Comparison of ENCODE assay signal across 17 mouse cellular contexts in the genomic region with DNA sequence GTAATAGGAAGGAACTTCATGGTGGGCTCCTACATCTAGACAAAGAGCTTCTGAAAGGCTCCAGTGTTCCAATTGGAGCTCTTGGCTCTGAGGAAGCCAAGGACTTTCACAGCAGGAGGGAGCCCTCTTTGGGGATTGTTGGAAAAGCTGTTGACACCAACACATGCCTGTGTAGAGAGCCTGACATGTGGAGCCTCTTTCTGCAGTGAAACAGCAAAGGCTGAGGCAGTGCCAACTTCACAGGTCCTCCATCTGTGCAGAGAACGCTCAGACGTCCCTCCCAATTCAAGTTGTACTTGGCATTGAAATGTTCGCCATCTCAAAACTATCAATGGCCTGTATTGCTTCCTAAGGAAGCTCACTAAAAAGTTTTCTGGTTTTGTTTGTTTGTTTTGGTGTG.
DNase-seq lines count a peak whose midpoint lies in the region; ATAC-seq and TF ChIP-seq lines count a peak whose summit lies in the region.
"Had no signal": no experiment of that assay in that cellular context is flagged by ENCODE, and none has a peak within 500 bp of the region (broad histone marks: within the 10 kb centered on the region; RNA-seq: fewer than 3 reads in every experiment).

No protein-coding gene starts in this region.

- DNase-seq in hindbrain, postnatal 0 days (ENCODE audit: low spot score), result peak; percentile 43
- DNase-seq in hindbrain, embryonic 11.5 days (ENCODE audit: low spot score), result no peak
- peak; percentile 45 to 67 for DNase-seq in cerebellum, postnatal 25 days
- DNase-seq in layer of hippocampus, adult 11-12 months (ENCODE audit: low spot score), result peak; percentile 78
- peak; percentile 34 to 59 for DNase-seq in left cerebral cortex, postnatal 36 days (ENCODE audit: low spot score in 2 of 2)
- no peak for DNase-seq in T-cell, adult 2 months (ENCODE audit: low spot score)
- DNase-seq: adrenal gland, adult 2 months; heart, postnatal 14 days; kidney, postnatal 14 days; lung, postnatal 36 days; midbrain, embryonic 14.5 days; thymus, postnatal 25 days had no signal

- no peaks in the 10 kb centered on the region for H3K9me3 ChIP-seq in hindbrain, postnatal 0 days (ENCODE audit: low read length)
- no peaks in the 10 kb centered on the region for H3K9me3 ChIP-seq in hindbrain, embryonic 11.5 days (ENCODE audit: control insufficient read depth, low read length)
- H3K9me3 ChIP-seq in intestine, embryonic 16.5 days (ENCODE audit: control insufficient read depth, low read length), result no peaks in the 10 kb centered on the region
- H3K9me3 ChIP-seq: embryonic facial prominence, embryonic 15.5 days; liver, embryonic 15.5 days; neural tube, embryonic 13.5 days had no signal

- no peak for TF ChIP-seq CTCF in hindbrain, postnatal 0 days (IDR thresholded peaks at IDR 0.05; ENCODE audit: low read depth)

- intact Hi-C loops in left cerebral cortex, postnatal 36 days (cut with DNase I), result no loop called here

- peaks cover 3% of the 10 kb centered on the region; the same call in 1 of the 2 replicates for H3K4me1 ChIP-seq in hindbrain, postnatal 0 days (ENCODE audit: insufficient read depth, low read length)
- no peaks in the 10 kb centered on the region for H3K4me1 ChIP-seq in hindbrain, embryonic 11.5 days (replicated peaks; ENCODE audit: control insufficient read depth, insufficient read depth, low read length)
- no peaks in the 10 kb centered on the region for H3K4me1 ChIP-seq in intestine, embryonic 16.5 days (ENCODE audit: control insufficient read depth, insufficient read depth, low read length)
- H3K4me1 ChIP-seq: embryonic facial prominence, embryonic 15.5 days; liver, embryonic 15.5 days; neural tube, embryonic 13.5 days had no signal

- 51% methylated on average over 3 of the region's 3 CpGs for WGBS in hindbrain, postnatal 0 days
- 88% methylated on average over 3 of the region's 3 CpGs for WGBS in hindbrain, embryonic 11.5 days
- WGBS in intestine, embryonic 16.5 days, result 81% methylated on average over 3 of the region's 3 CpGs

- ATAC-seq in hindbrain, postnatal 0 days, result 0 out of 2 replicates have a peak, but pooled peaks have one; percentile 35
- ATAC-seq in hindbrain, embryonic 11.5 days (ENCODE audit: low FRiP score), result no peak
- ATAC-seq in intestine, embryonic 16.5 days, result no peak
- ATAC-seq: Patski had no signal

- no peaks in the 10 kb centered on the region for H3K27me3 ChIP-seq in hindbrain, postnatal 0 days (ENCODE audit: insufficient read depth, low read length)
- H3K27me3 ChIP-seq in hindbrain, embryonic 11.5 days (ENCODE audit: control insufficient read depth, insufficient read depth, low read length), result no peaks in the 10 kb centered on the region
- no peaks in the 10 kb centered on the region for H3K27me3 ChIP-seq in intestine, embryonic 16.5 days (replicated peaks; ENCODE audit: control insufficient read depth, insufficient read depth, low read length)
- H3K27me3 ChIP-seq: embryonic facial prominence, embryonic 15.5 days; liver, embryonic 15.5 days; neural tube, embryonic 13.5 days had no signal

- H3K9ac ChIP-seq in hindbrain, postnatal 0 days (replicated peaks; ENCODE audit: low read length), result no peak overlapping the region
- no peak overlapping the region for H3K9ac ChIP-seq in hindbrain, embryonic 11.5 days (ENCODE audit: low read depth, low read length)
- no peak overlapping the region for H3K9ac ChIP-seq in intestine, embryonic 16.5 days (ENCODE audit: low read depth, low read length)
- H3K9ac ChIP-seq: embryonic facial prominence, embryonic 15.5 days; liver, embryonic 15.5 days; neural tube, embryonic 13.5 days had no signal

- H3K36me3 ChIP-seq in hindbrain, postnatal 0 days (ENCODE audit: insufficient read depth, low read length), result no peaks in the 10 kb centered on the region
- H3K36me3 ChIP-seq in hindbrain, embryonic 11.5 days (ENCODE audit: control insufficient read depth, insufficient read depth, low read length), result no peaks in the 10 kb centered on the region
- no peaks in the 10 kb centered on the region for H3K36me3 ChIP-seq in intestine, embryonic 16.5 days (ENCODE audit: control insufficient read depth, insufficient read depth, low read length)
- H3K36me3 ChIP-seq: embryonic facial prominence, embryonic 15.5 days; liver, embryonic 15.5 days; neural tube, embryonic 13.5 days had no signal

- H3K4me3 ChIP-seq in hindbrain, postnatal 0 days (ENCODE audit: low read length), result no peak overlapping the region
- H3K4me3 ChIP-seq in hindbrain, embryonic 11.5 days (ENCODE audit: low read depth, low read length), result no peak overlapping the region
- H3K4me3 ChIP-seq in intestine, embryonic 16.5 days (ENCODE audit: low read length), result no peak overlapping the region
- H3K4me3 ChIP-seq: embryonic facial prominence, embryonic 15.5 days; liver, embryonic 15.5 days; neural tube, embryonic 13.5 days had no signal

- no peak overlapping the region for H3K4me2 ChIP-seq in hindbrain, postnatal 0 days (ENCODE audit: low read depth, low read length)
- no peak overlapping the region for H3K4me2 ChIP-seq in hindbrain, embryonic 11.5 days (replicated peaks; ENCODE audit: low read depth, low read length)
- no peak overlapping the region for H3K4me2 ChIP-seq in intestine, embryonic 16.5 days (ENCODE audit: low read depth, low read length)
- H3K4me2 ChIP-seq: embryonic facial prominence, embryonic 15.5 days; liver, embryonic 15.5 days; neural tube, embryonic 13.5 days had no signal

- H3K27ac ChIP-seq in hindbrain, postnatal 0 days, result no peak overlapping the region
- H3K27ac ChIP-seq in hindbrain, embryonic 11.5 days (ENCODE audit: low read depth, low read length), result no peak overlapping the region
- H3K27ac ChIP-seq in intestine, embryonic 16.5 days (ENCODE audit: low read length), result no peak overlapping the region
- H3K27ac ChIP-seq: embryonic facial prominence, embryonic 15.5 days; liver, embryonic 15.5 days; neural tube, embryonic 13.5 days had no signal

Comparison
In these comparisons a context has a peak if more than half of its experiments do, and no peak if none do; other contexts are left out.
1. DNase-seq: peak in hindbrain, postnatal 0 days (single experiment), cerebellum, postnatal 25 days (2 of 2), layer of hippocampus, adult 11-12 months (single experiment) and left cerebral cortex, postnatal 36 days (2 of 2); none in hindbrain, embryonic 11.5 days (single experiment) and T-cell, adult 2 months (single experiment).